Mouse (Mus musculus): ENCODE results near the gene Tesc. TPM values are rescaled to one million over a fixed set of nuclear protein-coding genes. Genes with fewer than 3 reads are reported as not detected.

Gene Tesc
- polyA plus RNA-seq, 1 experiment = not detected

DNA sequence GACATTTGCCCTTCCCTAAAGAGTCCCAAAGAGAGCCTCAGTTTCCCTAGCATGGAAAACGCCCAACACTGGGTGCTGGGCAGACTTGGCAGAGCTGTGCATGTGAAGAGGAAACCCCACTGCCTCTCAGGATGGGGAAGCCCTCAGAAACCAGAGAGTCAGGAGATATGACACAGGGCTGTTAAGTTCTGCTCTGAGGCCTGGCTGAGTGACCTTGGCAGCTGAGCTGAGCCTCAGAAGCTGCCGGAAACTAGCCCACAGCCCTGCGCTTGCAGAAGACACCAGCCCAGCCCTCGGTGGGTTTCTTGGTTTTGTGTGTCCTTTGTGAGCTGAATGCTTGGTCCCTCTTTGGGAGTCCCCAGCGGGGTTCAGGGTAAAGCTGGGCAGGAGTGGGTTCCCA lies 21.4 kb downstream of the Tesc start:
- no peak for TF ChIP-seq GATA1 (IDR thresholded peaks at IDR 0.05; ENCODE audit: low read length)

DNA sequence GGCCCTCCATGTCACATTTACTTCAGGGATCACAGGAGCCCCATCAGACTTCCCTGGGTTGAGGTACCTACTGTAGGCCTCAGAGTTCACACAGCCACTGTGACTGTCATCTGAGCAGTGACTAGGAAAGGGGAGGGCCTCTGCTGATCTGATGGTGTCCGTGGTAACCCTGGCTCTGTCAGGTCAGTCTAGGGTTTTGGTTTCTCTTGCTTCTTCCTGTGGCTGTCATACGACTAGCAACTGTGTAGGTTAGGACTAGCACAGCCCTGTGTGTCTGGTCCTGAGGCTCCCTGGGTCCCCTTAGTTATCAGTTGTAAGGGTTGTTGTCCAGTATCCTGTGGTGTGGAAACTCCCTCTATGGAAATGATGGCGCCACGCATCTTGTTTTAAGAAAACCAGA lies 23.2 kb downstream of the Tesc start:
- TF ChIP-seq GATA1 (IDR thresholded peaks at IDR 0.05; ENCODE audit: low read length) = no peak

DNA sequence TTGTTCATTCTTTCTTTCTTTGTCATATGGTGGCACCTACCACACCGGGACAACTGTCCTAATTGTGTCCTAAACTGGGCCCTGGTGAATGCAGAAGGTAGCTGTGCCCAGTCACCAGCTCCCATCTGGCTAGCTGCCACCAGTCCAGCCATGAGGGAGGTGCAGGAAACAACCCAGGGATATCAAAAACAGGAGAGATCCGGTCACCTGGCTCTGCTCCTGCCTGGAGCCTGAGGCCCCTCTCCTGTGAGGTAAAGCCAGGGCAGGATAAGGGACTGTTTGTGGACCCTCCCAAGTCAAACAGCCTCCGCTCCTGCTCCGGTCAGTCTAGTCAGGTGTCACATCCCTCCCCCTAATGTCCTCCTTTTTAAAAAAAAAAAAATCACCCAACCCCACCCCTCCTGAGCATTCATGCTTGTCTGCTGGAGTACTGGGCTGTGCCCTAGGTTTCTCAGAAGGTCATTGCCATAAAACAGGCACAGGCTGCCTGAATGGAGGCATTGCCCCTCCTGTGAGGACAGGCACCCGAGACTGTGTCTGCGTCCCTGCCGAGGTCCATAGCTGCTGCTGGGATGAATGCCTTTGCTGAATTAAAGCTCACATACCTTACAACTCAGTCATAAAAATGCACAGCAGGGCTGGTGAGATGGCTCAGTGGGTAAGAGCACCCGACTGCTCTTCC lies 24.6 kb downstream of the Tesc start:
- no peak for TF ChIP-seq GATA1 (IDR thresholded peaks at IDR 0.05; ENCODE audit: low read length)

DNA sequence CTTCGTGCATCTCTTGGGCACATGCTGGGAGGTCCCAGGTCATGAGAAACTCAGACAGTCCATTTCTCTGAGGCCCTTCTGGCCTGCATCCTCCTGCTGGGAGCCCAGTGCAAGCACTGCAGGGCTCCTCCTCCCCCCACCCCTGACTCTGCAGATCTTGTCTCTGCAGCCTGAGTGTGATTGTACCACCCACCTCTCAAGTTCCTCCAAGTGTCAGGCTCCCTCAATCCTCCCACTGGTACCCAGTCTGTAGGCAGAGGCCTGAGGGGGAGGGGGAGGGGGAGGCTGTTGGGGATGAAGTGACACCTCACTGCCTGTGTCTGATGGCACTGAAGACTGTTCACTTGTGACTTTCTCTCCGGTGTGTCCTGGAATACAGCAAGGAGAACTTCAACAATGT lies 25.7 kb downstream of the Tesc start:
- no peak for TF ChIP-seq GATA1 (IDR thresholded peaks at IDR 0.05; ENCODE audit: low read length)

DNA sequence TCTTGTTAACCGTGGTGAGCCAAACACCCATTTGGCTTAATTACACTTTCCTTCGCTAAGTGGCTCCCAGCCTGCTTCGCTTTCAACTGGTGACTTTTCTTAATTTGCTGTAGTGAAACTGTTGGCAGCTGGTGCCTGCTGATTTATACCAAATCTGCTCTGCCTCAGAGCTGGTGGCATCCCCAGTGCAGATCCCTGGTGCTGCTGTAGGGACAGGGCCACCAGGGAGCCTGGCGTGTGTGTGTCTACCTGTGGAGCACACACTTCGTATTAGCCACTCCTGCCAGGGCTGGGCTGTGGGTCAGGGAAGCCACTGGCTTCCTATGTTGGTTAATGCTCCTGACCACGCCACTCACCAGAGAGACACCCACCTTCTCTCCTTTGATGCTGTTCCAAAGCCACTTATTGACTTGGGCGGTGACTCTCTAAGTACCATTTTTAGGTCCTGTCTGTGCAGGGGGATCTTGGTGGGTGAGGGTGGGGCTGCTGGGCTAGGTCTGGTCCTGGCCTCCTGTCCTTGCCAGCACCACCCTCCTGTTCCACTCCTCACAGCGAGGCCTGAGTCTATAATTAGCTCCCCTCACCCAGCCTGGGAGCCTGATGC lies 30.1 kb downstream of the Tesc start:
- TF ChIP-seq GATA1 (IDR thresholded peaks at IDR 0.05; ENCODE audit: low read length) = no peak

DNA sequence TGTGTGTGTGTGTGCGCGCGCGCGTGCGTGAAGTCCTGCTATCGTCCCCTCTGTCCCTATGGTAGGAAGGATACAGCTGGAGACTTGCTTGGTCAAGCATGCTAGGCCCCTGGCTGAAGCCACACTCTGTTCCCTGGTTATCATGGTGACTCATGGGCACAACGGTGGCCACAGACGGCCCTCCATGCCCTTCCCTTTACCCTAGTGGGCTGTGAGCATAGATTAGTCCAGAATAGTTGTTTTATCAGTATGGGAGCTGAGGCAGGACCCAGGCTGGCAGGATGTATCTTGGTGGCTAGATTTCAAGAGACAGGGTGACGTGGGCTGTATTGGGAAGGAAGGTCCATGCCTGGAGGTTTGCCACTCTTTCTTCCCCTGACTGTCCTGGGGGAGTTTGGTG lies 31.3 kb downstream of the Tesc start:
- TF ChIP-seq GATA1 (IDR thresholded peaks at IDR 0.05; ENCODE audit: low read length) = no peak

DNA sequence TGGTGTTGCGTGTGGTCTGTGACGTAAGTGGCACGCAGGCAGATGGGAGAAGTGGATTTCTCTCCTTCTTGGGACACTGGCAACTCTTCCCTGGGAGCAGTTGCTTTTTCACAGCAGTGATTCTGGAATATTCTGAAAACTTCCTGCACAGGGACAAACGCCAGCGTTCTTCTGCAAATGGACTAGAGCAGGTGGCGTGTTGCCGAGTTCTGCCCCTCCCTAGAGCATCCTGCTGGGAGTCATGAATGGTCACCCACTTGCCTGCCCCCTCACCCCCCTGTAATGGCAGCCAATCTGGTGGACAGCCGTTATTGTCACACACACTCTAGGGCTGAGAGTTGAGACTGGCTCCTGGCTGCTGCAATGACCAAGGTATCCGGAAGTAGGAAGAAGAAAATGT lies 32.1 kb downstream of the Tesc start:
- TF ChIP-seq GATA1 (IDR thresholded peaks at IDR 0.05; ENCODE audit: low read length) = no peak

DNA sequence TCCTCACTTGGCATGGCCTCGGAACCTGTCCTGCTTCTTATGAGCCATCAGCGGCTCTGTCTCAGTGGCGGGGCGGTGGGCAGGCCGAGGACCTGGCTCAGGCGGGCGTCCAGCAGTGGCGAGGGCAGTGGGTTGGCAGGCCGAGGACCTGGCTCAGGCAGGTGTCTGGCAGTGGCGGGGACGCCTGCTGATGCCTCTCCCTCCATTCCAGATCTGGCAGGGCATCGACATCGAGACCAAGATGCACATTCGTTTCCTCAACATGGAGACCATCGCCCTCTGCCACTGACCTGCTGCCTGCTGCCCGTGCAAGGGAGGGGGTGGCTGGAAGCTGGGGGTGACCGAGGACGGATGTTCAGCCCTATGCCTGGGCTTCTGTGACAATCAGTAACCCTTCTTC lies 33.8 kb downstream of the Tesc start:
- no peak for TF ChIP-seq GATA1 (IDR thresholded peaks at IDR 0.05; ENCODE audit: low read length)

DNA sequence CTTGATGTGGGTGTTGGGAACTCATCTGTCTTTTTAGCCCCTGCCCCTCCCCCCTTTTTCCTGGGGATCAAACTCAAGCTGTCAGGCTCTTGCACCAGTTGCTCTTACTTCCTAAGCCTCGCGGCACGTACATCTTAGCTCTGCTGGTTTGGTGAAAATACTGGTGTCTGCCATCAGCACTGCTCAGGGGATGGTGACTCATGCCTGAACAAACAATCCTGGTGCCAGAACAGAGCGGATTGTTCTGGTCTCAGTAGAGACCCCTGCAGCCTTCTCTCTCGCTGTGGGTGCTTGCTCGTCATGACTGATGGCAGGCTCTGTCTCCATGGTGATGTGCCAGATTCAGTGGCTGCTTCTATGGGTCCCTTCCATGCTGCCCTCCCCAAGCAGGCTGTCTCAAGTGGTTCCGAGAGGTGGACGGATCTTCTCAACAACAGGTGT lies 35.7 kb downstream of the Tesc start:
- no peak for TF ChIP-seq GATA1 (IDR thresholded peaks at IDR 0.05; ENCODE audit: low read length)

DNA sequence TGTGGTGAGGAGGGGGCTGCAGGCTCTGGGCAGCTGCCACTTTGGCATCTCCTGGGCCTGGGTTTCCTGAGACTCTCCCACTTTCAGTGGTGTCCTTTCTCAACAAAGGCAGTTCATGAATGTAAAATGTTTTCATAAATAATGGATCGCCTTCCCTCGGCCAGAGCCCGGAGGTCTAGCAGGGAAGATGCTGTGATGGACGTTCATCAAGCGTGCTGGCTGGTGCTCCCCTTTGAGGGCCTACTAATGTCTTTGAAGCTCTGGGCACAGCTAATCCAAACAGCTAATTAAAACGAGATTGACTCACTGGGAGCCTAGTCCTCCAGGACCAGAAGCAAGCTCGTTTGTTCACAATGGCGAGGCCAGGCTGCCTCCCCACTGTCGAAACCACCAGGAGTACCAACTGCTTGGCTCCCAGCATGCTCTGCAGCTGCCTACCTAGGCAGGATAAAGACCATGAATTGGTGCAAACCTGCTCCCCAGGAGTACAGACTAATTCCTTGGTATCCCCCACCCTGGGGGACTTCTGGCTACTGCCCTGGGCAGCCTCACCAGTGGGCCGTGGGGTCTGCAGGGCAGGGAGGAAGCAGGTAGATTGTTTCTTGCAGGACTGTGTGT lies 36.9 kb downstream of the Tesc start:
- no peak for TF ChIP-seq GATA1 (IDR thresholded peaks at IDR 0.05; ENCODE audit: low read length)

DNA sequence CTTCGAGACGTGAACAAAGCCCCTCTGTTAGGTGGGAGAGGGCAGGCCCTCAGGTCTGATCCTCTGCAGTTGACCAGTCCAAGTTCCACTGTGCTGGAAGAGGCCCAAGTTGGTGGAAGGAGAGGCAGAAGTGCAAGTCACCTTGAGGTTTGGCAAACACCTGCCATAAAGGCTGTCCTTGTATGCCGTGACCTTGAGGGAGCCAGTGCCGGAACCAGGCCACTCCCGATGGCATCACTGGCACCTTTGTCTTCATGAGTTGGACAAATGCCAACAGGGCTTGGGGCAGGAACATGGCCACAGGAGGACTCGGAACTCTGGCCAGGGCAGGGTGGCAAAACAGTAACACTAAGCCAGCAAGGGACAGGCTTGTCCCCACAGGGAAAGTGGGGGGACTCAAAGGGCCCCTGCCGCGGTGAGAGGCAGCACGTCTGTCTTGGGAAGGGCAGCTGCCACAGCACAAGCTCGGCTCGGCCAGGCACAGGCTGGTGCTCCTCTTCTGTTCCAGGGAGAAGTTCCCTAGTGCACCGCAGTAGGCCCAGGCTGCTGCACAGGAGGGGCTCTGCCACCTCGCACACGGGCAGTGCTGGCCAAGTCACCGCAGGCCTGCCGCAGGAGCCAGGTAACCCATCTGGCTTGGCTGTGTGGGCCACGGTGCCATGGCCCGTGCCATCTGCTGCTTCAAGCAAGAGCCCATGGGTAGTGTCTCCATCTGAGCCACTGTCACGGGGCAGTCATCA lies 38.1 kb downstream of the Tesc start:
- no peak for TF ChIP-seq GATA1 (IDR thresholded peaks at IDR 0.05; ENCODE audit: low read length)

DNA sequence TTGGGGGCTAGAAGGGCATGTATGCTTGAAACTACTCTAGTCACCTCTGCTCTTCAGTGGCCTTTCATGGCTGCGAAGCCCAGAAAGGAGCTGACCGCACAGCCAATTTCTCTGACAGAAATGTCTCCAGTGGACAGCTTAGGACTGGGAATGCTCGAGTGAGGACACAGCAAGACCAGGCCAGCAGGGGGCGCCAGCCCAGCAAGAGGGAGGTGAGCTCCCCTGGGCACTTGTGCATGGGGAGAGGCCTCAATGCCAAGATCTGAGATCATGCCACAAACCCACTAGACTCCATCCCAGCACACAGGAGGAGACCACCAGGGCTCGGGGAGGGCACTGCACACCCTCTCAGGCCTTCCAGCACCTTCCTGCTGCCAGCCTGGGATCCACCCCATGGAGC lies 39.3 kb downstream of the Tesc start:
- no peak for TF ChIP-seq GATA1 (IDR thresholded peaks at IDR 0.05; ENCODE audit: low read length)

DNA sequence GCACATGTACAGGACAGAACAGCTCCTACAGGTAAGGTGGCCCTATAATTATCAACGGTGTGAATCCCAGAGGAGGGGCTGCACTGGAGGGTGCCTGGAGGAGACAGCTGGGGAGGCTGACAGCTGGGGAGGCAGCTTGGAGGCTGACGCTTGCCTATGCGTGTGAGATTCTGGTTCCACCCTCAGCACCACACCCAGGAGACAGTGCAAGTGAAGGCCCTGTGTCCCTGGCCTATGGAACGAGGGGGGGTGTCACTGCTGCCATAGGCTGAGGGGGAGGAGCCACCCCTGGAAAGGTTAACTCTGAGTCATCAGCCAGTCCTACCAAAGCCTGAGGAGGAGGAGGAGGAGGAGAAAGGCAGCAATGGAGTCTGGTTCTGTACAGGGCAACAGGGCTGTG lies 40.0 kb downstream of the Tesc start:
- TF ChIP-seq GATA1 (IDR thresholded peaks at IDR 0.05; ENCODE audit: low read length) = no peak

DNA sequence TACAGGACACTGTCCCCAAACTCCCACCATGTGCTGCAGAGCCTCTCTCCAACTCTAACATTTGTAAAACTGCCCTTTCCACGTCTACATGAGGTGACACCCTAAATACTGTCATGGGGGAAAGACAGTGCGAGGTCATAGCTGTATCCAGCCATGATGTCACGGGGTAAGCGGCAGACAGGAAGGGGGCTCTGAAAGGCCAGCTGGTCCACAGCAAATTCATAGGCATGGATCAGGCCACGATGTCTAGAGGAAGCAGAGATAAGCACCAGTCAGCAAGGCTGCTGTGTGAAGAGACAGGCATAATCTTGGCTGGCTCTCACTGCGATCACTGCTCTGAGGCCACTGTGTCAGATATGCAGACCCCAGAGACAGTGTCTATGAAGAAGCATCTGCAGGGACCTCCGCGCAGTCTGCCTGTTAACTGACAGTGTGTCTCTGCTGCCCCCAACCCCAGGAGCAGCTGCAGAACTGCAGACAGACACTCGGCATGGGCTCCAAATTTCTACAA lies 40.5 kb downstream of the Tesc start:
- TF ChIP-seq GATA1 (IDR thresholded peaks at IDR 0.05; ENCODE audit: low read length) = no peak

DNA sequence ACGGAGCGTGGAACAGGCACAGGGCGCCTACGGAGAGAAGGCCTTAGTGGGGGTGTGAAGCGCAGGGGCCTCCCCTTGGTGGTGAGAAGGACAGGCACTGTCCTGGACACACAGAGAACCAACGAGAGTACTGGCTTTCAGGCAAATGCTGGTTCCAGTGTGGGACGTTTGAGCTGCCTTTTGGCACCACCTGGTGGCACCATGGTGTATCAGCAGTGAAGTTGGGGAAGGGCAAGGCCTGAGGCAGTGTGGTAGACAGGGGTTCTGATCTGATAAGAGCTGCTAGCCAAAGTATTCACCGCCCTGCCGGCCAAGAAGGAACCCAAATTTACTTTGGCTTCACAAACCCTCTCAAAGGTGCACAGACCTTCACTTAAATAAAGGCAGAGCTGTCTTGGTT lies 41.8 kb downstream of the Tesc start:
- no peak for TF ChIP-seq GATA1 (IDR thresholded peaks at IDR 0.05; ENCODE audit: low read length)

DNA sequence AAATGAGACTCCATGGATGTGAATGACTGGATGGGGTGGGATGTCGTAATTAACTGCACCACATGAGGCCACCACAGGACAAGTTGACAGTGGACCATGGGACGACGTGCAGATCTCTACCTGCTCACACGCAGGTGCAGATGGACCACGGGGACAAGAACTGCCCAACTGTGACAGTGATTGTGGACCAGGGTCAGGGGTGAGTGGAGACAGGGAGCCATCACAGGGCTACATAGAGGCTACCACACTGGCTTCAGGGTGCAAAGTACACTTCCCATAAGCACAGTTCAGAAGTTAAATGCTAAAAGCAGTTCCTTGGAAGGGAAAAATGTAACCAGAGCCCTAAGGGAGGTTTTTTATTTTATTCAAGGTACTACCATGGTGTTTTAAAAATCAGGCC lies 44.2 kb downstream of the Tesc start:
- TF ChIP-seq GATA1 (IDR thresholded peaks at IDR 0.05; ENCODE audit: low read length) = no peak

All from G1E-ER4 (cell line).